8 mouse cellular contexts compared by ENCODE assay signal in genomic region chr7:111547069-111547468, GRCm38 (mm10).
DNase-seq lines count a peak whose midpoint lies in the region; ATAC-seq and TF ChIP-seq lines count a peak whose summit lies in the region.
"Had no signal": no experiment of that assay in that cellular context is flagged by ENCODE, and none has a peak within 500 bp of the region (broad histone marks: within the 10 kb centered on the region; RNA-seq: fewer than 3 reads in every experiment).

No protein-coding gene starts in this region.

- ATAC-seq in hindbrain, embryonic 14.5 days (ENCODE audit: low FRiP score): peak; percentile 62; the same call in 1 of the 2 replicates
- ATAC-seq in midbrain, embryonic 16.5 days: peak; percentile 60
- ATAC-seq in erythroid progenitor cell, adult 5-6 weeks (replicated peaks; ENCODE audit: low FRiP score, poor library complexity, severe bottlenecking): no peak
- ATAC-seq: lung, postnatal 0 days had no signal

- H3K27me3 ChIP-seq in hindbrain, embryonic 14.5 days (ENCODE audit: control insufficient read depth, insufficient read depth, low read length): no peaks in the 10 kb centered on the region
- no peaks in the 10 kb centered on the region for H3K27me3 ChIP-seq in midbrain, embryonic 16.5 days (ENCODE audit: control insufficient read depth, insufficient read depth, low read depth, low read length)
- no peaks in the 10 kb centered on the region for H3K27me3 ChIP-seq in limb, embryonic 10.5 days (ENCODE audit: low read depth, poor library complexity, severe bottlenecking)

- peak; percentile 88 for DNase-seq in brain, embryonic 14.5 days (ENCODE audit: low read depth)
- peak; percentile 22 to 31 for DNase-seq in cerebellum, postnatal 25 days
- peak; percentile 52 for DNase-seq in hindbrain, embryonic 14.5 days (ENCODE audit: low spot score)
- DNase-seq in limb, embryonic 10.5 days (ENCODE audit: low spot score): no peak
- DNase-seq in urinary bladder, postnatal 25 days (ENCODE audit: low spot score): no peak

- TF ChIP-seq CTCF in brain, embryonic 14.5 days (IDR thresholded peaks at IDR 0.05; ENCODE audit: borderline replicate concordance, extremely low read depth, insufficient read depth, insufficient read length): no peak

- 15% methylated on average over 10 of the region's 10 CpGs for WGBS in hindbrain, embryonic 14.5 days
- WGBS in midbrain, embryonic 16.5 days: 10% methylated on average over 10 of the region's 10 CpGs
- 83% methylated on average over 10 of the region's 10 CpGs for WGBS in limb, embryonic 10.5 days

- peaks cover 25% of the 10 kb centered on the region for H3K4me1 ChIP-seq in hindbrain, embryonic 14.5 days (replicated peaks; ENCODE audit: control insufficient read depth, insufficient read depth, low read length)
- H3K4me1 ChIP-seq in midbrain, embryonic 16.5 days (ENCODE audit: control insufficient read depth, insufficient read depth, low read length): peaks cover 12% of the 10 kb centered on the region
- no peaks in the 10 kb centered on the region for H3K4me1 ChIP-seq in limb, embryonic 10.5 days

- H3K36me3 ChIP-seq in hindbrain, embryonic 14.5 days (replicated peaks; ENCODE audit: control insufficient read depth, insufficient read depth): no peaks in the 10 kb centered on the region
- H3K36me3 ChIP-seq in midbrain, embryonic 16.5 days (ENCODE audit: control insufficient read depth, insufficient read depth, low read length): no peaks in the 10 kb centered on the region
- H3K36me3 ChIP-seq in limb, embryonic 10.5 days: no peaks in the 10 kb centered on the region

- H3K4me2 ChIP-seq in hindbrain, embryonic 14.5 days (replicated peaks): peak overlapping the region; percentile 25; the same call in 1 of the 2 replicates
- peak overlapping the region; percentile 12; the same call in 1 of the 2 replicates for H3K4me2 ChIP-seq in midbrain, embryonic 16.5 days (ENCODE audit: low read length)

- H3K9ac ChIP-seq in hindbrain, embryonic 14.5 days: no peak overlapping the region
- no peak overlapping the region for H3K9ac ChIP-seq in midbrain, embryonic 16.5 days (ENCODE audit: low read depth, low read length)

- TF ChIP-seq POLR2A in brain, embryonic 14.5 days (IDR thresholded peaks at IDR 0.05; ENCODE audit: borderline replicate concordance, extremely low read depth, insufficient read depth, insufficient read length, poor library complexity, severe bottlenecking): no peak

- no peaks in the 10 kb centered on the region for H3K9me3 ChIP-seq in hindbrain, embryonic 14.5 days (ENCODE audit: control insufficient read depth, low read length)
- no peaks in the 10 kb centered on the region for H3K9me3 ChIP-seq in midbrain, embryonic 16.5 days (replicated peaks; ENCODE audit: control insufficient read depth, low read length, poor library complexity, severe bottlenecking)
- H3K9me3 ChIP-seq in limb, embryonic 10.5 days (replicated peaks): no peaks in the 10 kb centered on the region

- no peak overlapping the region for H3K4me3 ChIP-seq in hindbrain, embryonic 14.5 days (replicated peaks; ENCODE audit: low read length)
- no peak overlapping the region for H3K4me3 ChIP-seq in midbrain, embryonic 16.5 days (ENCODE audit: low read depth, low read length)
- no peak overlapping the region for H3K4me3 ChIP-seq in limb, embryonic 10.5 days

- peak overlapping the region; percentile 64 for H3K27ac ChIP-seq in hindbrain, embryonic 14.5 days
- peak overlapping the region; percentile 31 for H3K27ac ChIP-seq in midbrain, embryonic 16.5 days (ENCODE audit: low read length)
- no peak overlapping the region for H3K27ac ChIP-seq in limb, embryonic 10.5 days

Comparison
In these comparisons a context has a peak if more than half of its experiments do, and no peak if none do; other contexts are left out.
1. DNase-seq: peak in brain, embryonic 14.5 days (single experiment), cerebellum, postnatal 25 days (2 of 2) and hindbrain, embryonic 14.5 days (single experiment); none in limb, embryonic 10.5 days (single experiment) and urinary bladder, postnatal 25 days (single experiment).